Mouse (Mus musculus) kidney, adult 18-20 months (tissue): ENCODE measurements at regions not wholly inside any gene's neighbourhood (a gene's known extent, or its start where the extent isn't known, plus 50 kb on each side); places are given as distances from the start of the nearest gene placed in this dataset.

Experiments
- DNase-seq: peaks from one replicate; pipeline ENCODE4 v3.0.0; 2021

- peak; percentile 58 for DNase-seq
These were observed 63.7 kb upstream of the Ctla4 start for GRCm38 (mm10) chr1:60823006-60823665.

GRCm38 (mm10) chr1:60824218-60825125 lies 62.3 kb upstream of the Ctla4 start:
- no peak for DNase-seq

- no peak for DNase-seq
These were observed 61.3 kb upstream of the Ctla4 start for GRCm38 (mm10) chr1:60825256-60826186.

- no peak for DNase-seq
These were observed 59.8 kb upstream of the Ctla4 start for GRCm38 (mm10) chr1:60826981-60827380.

- no peak for DNase-seq
These were observed 58.6 kb upstream of the Ctla4 start for GRCm38 (mm10) chr1:60828152-60828551.

- no peak for DNase-seq
These were observed 57.0 kb upstream of the Ctla4 start for GRCm38 (mm10) chr1:60829849-60830248.

- no peak for DNase-seq
These were observed 53.1 kb upstream of the Ctla4 start for GRCm38 (mm10) chr1:60833668-60834067.
